Mouse (Mus musculus) liver, adult 2 months (tissue): Measurements from ENCODE around the gene Actl10.
A peak's percentile ranks its signal among the peaks of the same experiment; 100 is the strongest.

ENCODE experiments used
- CTCF ChIP-seq: fragments of 200-500 bp; IDR thresholded peaks from 2 replicates; pipeline ENCODE4 v1.5.1; 2011; ENCODE audit warnings: low read depth, low read length, control low read depth
- POLR2A ChIP-seq: fragments of 200-500 bp; IDR thresholded peaks from 2 replicates; pipeline ENCODE4 v1.6.1; 2011; ENCODE audit warnings: low read length, control low read depth; ENCODE audit not compliant: insufficient read depth; ENCODE audit errors: extremely low read depth

GRCm38 (mm10) chr2:154581421-154581820, 29.8 kb downstream of the Actl10 start:
- TF ChIP-seq CTCF (peak; percentile 24; the same call in 1 of the 2 replicates), POLR2A (no peak)
